Mouse (Mus musculus): ENCODE data around the gene Fignl2. TPM values are rescaled to one million over a fixed set of nuclear protein-coding genes. Genes with fewer than 3 reads are reported as not detected.
A peak's percentile ranks its signal among the peaks of the same experiment; 100 is the strongest.

The Fignl2 gene
- polyA plus RNA-seq, 1 experiment from 2014 or later, result 0.82 TPM

GRCm38 (mm10) chr15:101072736-101073135, 5.6 kb downstream of the Fignl2 start:
- Histone ChIP-seq H3K27ac (no peak overlapping the region), H3K4me1 (peaks cover 100% of the 10 kb centered on the region), H3K4me3 (no peak overlapping the region), H3K9me3 (no peaks in the 10 kb centered on the region), H3K27me3 (ENCODE audit: poor library complexity, severe bottlenecking) (no peaks in the 10 kb centered on the region), H3K36me3 (replicated peaks) (peaks cover 22% of the 10 kb centered on the region)
- WGBS, result 75% methylated on average over 2 of the region's 2 CpGs
- DNase-seq (ENCODE audit: extremely low spot score, low spot score), result no peak

- peaks cover 25% of the 10 kb centered on the region for H3K36me3 ChIP-seq (replicated peaks)
- H3K27me3 ChIP-seq (ENCODE audit: poor library complexity, severe bottlenecking), result no peaks in the 10 kb centered on the region
- WGBS, result 29% methylated on average over 5 of the region's 5 CpGs
- H3K4me3 ChIP-seq, result no peak overlapping the region
- DNase-seq (ENCODE audit: extremely low spot score, low spot score), result no peak
- peaks cover 100% of the 10 kb centered on the region for H3K4me1 ChIP-seq
- peak overlapping the region; percentile 77 for H3K27ac ChIP-seq
- H3K9me3 ChIP-seq, result no peaks in the 10 kb centered on the region
Measured at GRCm38 (mm10) chr15:101070762-101071161, 7.6 kb downstream of the Fignl2 start.

GRCm38 (mm10) chr15:101069641-101070190, 8.7 kb downstream of the Fignl2 start:
- Histone ChIP-seq H3K27ac (peak overlapping the region; percentile 86), H3K9me3 (no peaks in the 10 kb centered on the region), H3K36me3 (replicated peaks) (peaks cover 30% of the 10 kb centered on the region), H3K4me3 (no peak overlapping the region), H3K27me3 (ENCODE audit: poor library complexity, severe bottlenecking) (no peaks in the 10 kb centered on the region), H3K4me1 (peaks cover 100% of the 10 kb centered on the region)
- no peak for DNase-seq (ENCODE audit: extremely low spot score, low spot score)
- WGBS, result 58% methylated on average over 9 of the region's 9 CpGs

GRCm38 (mm10) chr15:101068671-101069070, 9.7 kb downstream of the Fignl2 start:
- no peaks in the 10 kb centered on the region for H3K9me3 ChIP-seq
- H3K27ac ChIP-seq, result peak overlapping the region; percentile 86; the same call in 1 of the 2 replicates
- DNase-seq (ENCODE audit: extremely low spot score, low spot score), result no peak
- no peak overlapping the region for H3K4me3 ChIP-seq
- H3K27me3 ChIP-seq (ENCODE audit: poor library complexity, severe bottlenecking), result no peaks in the 10 kb centered on the region; the same call in 1 of the 2 replicates
- WGBS, result 69% methylated on average over 4 of the region's 4 CpGs
- peaks cover 100% of the 10 kb centered on the region for H3K4me1 ChIP-seq
- H3K36me3 ChIP-seq (replicated peaks), result peaks cover 28% of the 10 kb centered on the region

- no peaks in the 10 kb centered on the region; the same call in 1 of the 2 replicates for H3K27me3 ChIP-seq (ENCODE audit: poor library complexity, severe bottlenecking)
- 43% methylated on average over 3 of the region's 3 CpGs for WGBS
- H3K27ac ChIP-seq, result peak overlapping the region; percentile 86
- H3K9me3 ChIP-seq, result no peaks in the 10 kb centered on the region
- H3K36me3 ChIP-seq (replicated peaks), result peaks cover 24% of the 10 kb centered on the region
- H3K4me1 ChIP-seq, result peaks cover 98% of the 10 kb centered on the region
- H3K4me3 ChIP-seq, result no peak overlapping the region
- no peak for DNase-seq (ENCODE audit: extremely low spot score, low spot score)
Measured at GRCm38 (mm10) chr15:101068029-101068428, 10.3 kb downstream of the Fignl2 start.

- H3K27me3 ChIP-seq (ENCODE audit: poor library complexity, severe bottlenecking), result no peaks in the 10 kb centered on the region; the same call in 1 of the 2 replicates
- peak; percentile 55 for DNase-seq (ENCODE audit: extremely low spot score, low spot score)
- peaks cover 98% of the 10 kb centered on the region for H3K4me1 ChIP-seq
- no peaks in the 10 kb centered on the region for H3K9me3 ChIP-seq
- H3K4me3 ChIP-seq, result peak overlapping the region; percentile 27
- WGBS, result 2% methylated on average over 7 of the region's 9 CpGs
- peak overlapping the region; percentile 86 for H3K27ac ChIP-seq
- H3K36me3 ChIP-seq (replicated peaks), result peaks cover 18% of the 10 kb centered on the region; the same call in 1 of the 2 replicates
Measured at GRCm38 (mm10) chr15:101066920-101067696, 11.3 kb downstream of the Fignl2 start.

GRCm38 (mm10) chr15:101066364-101066847, 12.0 kb downstream of the Fignl2 start:
- Histone ChIP-seq H3K9me3 (no peaks in the 10 kb centered on the region), H3K4me1 (peaks cover 98% of the 10 kb centered on the region), H3K27me3 (ENCODE audit: poor library complexity, severe bottlenecking) (no peaks in the 10 kb centered on the region; the same call in 1 of the 2 replicates), H3K4me3 (peak overlapping the region; percentile 27), H3K36me3 (replicated peaks) (peaks cover 18% of the 10 kb centered on the region; the same call in 1 of the 2 replicates), H3K27ac (peak overlapping the region; percentile 86)
- no peak for DNase-seq (ENCODE audit: extremely low spot score, low spot score)
- 7% methylated on average over 6 of the region's 6 CpGs for WGBS

- H3K9me3 ChIP-seq, result no peaks in the 10 kb centered on the region
- no peak for DNase-seq (ENCODE audit: extremely low spot score, low spot score)
- peak overlapping the region; percentile 86 for H3K27ac ChIP-seq
- peaks cover 98% of the 10 kb centered on the region for H3K4me1 ChIP-seq
- peaks cover 18% of the 10 kb centered on the region; the same call in 1 of the 2 replicates for H3K36me3 ChIP-seq (replicated peaks)
- H3K27me3 ChIP-seq (ENCODE audit: poor library complexity, severe bottlenecking), result no peaks in the 10 kb centered on the region; the same call in 1 of the 2 replicates
- 0 out of 2 replicates have a peak overlapping the region, but pooled peaks have one; percentile 9 for H3K4me3 ChIP-seq
- 33% methylated on average over 6 of the region's 6 CpGs for WGBS
Measured at GRCm38 (mm10) chr15:101065069-101065468, 13.3 kb downstream of the Fignl2 start.

- H3K4me1 ChIP-seq, result peaks cover 84% of the 10 kb centered on the region
- 43% methylated on average over 11 of the region's 11 CpGs for WGBS
Measured at GRCm38 (mm10) chr15:101060280-101060852, 18.0 kb downstream of the Fignl2 start.

GRCm38 (mm10) chr15:101059570-101060279, 18.6 kb downstream of the Fignl2 start:
- Histone ChIP-seq H3K36me3 (replicated peaks) (peaks cover 17% of the 10 kb centered on the region), H3K9me3 (no peaks in the 10 kb centered on the region), H3K27ac (peak overlapping the region; percentile 70), H3K27me3 (ENCODE audit: poor library complexity, severe bottlenecking) (peaks cover 41% of the 10 kb centered on the region), H3K4me1 (peaks cover 78% of the 10 kb centered on the region), H3K4me3 (peak overlapping the region; percentile 5; the same call in 1 of the 2 replicates)
- 19% methylated on average over 9 of the region's 9 CpGs for WGBS
- DNase-seq (ENCODE audit: extremely low spot score, low spot score), result no peak

More at GRCm38 (mm10) chr15:101060280-101060852, 18.0 kb downstream of the Fignl2 start:
- Histone ChIP-seq H3K27me3 (ENCODE audit: poor library complexity, severe bottlenecking) (peaks cover 34% of the 10 kb centered on the region), H3K4me3 (peak overlapping the region; percentile 5; the same call in 1 of the 2 replicates), H3K27ac (peak overlapping the region; percentile 70), H3K36me3 (replicated peaks) (peaks cover 23% of the 10 kb centered on the region), H3K9me3 (no peaks in the 10 kb centered on the region)
- DNase-seq (ENCODE audit: extremely low spot score, low spot score), result no peak

- H3K4me1 ChIP-seq, result peaks cover 77% of the 10 kb centered on the region
- H3K9me3 ChIP-seq, result no peaks in the 10 kb centered on the region
- WGBS, result 42% methylated on average over 10 of the region's 10 CpGs
- peaks cover 76% of the 10 kb centered on the region for H3K27me3 ChIP-seq (ENCODE audit: poor library complexity, severe bottlenecking)
- H3K27ac ChIP-seq, result no peak overlapping the region
- no peak overlapping the region for H3K4me3 ChIP-seq
- peaks cover 33% of the 10 kb centered on the region for H3K36me3 ChIP-seq (replicated peaks)
- DNase-seq (ENCODE audit: extremely low spot score, low spot score), result peak; percentile 59
Measured at GRCm38 (mm10) chr15:101056225-101056624, 22.1 kb downstream of the Fignl2 start.

- no peaks in the 10 kb centered on the region for H3K9me3 ChIP-seq
- H3K27me3 ChIP-seq (ENCODE audit: poor library complexity, severe bottlenecking), result peaks cover 92% of the 10 kb centered on the region
- peaks cover 60% of the 10 kb centered on the region for H3K4me1 ChIP-seq
- 0 out of 2 replicates have a peak overlapping the region, but pooled peaks have one; percentile 47 for H3K4me3 ChIP-seq
- no peak overlapping the region for H3K27ac ChIP-seq
- WGBS, result 79% methylated on average over 10 of the region's 10 CpGs
- DNase-seq (ENCODE audit: extremely low spot score, low spot score), result no peak
- peaks cover 50% of the 10 kb centered on the region for H3K36me3 ChIP-seq (replicated peaks)
Measured at GRCm38 (mm10) chr15:101054541-101054940, 23.8 kb downstream of the Fignl2 start.

All from forebrain, embryonic 10.5 days (tissue).